Mouse (Mus musculus) E14TG2a.4 (cell line): ENCODE data around the gene Trim59.

ENCODE experiments used
- CTCF ChIP-seq: conservative IDR thresholded peaks from 2 replicates; pipeline ENCODE4 v1.5.1; 2014; ENCODE audit warnings: low read length
- NANOG ChIP-seq: IDR thresholded peaks from 2 replicates; pipeline ENCODE4 v1.6.1; 2014; ENCODE audit warnings: borderline replicate concordance, low read length, mixed read lengths
- POU5F1 ChIP-seq: IDR thresholded peaks from 2 replicates; pipeline ENCODE4 v1.6.1; 2014; ENCODE audit warnings: low read length, borderline replicate concordance

DNA sequence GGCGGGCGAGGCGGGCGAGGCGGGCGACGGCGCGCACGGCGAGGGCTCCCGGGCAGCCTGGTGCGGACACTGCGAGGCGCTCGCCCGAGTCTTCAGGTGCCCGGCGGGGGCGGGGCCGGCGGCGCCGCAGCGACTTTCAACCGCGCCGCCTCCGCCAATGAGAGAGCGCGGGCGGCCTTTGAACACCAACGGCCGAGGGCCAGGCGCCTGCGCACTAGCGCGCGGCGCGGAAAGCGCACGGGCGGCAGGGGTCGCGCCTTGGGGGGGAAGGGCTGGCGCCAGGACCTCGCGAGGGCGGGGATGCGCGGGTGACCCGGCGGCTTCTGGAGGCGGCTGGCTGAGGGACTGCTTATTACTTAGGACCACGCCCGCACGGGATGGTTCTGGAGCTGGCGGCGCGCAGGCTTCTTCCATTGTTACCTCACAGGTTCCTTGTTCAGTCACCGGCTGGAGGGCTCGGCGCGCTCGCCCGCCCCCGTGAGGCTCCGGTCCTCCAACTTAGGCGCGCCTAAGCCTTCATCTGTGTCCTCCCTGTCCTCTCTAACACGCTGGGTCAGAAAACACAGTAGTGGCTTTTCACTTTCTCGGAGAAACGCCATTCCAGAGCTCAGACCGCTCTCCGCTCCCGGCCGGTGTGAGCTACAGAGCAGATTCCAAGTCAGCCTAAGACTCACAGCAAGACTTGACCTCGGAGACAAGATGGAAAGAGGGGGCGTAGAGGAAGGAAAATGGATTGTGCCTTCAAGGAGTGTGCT is at the start of gene Trim59:
- no peak for TF ChIP-seq CTCF
- TF ChIP-seq POU5F1: no peak
- TF ChIP-seq NANOG: no peak
